Mouse (Mus musculus): ENCODE data around the gene Slco1a4.
"Not testable (repeated sequence)": the region's sequence is repeated elsewhere in the genome, so short reads cannot be mapped to it uniquely, and the experiment has no call there.

Slco1a4 gene

DNA sequence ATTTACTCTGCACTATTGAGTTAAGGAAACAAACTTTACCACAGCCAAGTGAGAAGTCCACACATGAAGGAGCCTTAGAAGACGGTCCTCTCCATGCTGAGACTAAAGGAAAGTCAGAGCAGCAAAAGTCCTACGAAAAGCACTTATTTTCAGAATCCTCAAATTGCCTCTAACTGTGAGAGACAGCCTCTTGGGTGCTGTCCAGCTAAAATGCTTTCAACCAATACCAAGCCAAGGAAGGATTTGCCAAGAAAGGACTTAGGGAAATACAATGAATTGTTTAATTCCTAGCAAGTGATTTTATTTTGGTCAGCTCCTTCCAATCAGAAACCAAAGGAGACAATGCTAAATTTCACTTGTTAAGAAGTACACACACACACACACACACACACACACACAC is at the start of gene Slco1a4:
Gene Slco1a4, minus strand, starts transcription at position 115 of the 400 bp plus-strand sequence.
- no peak for DNase-seq (ENCODE audit: low read depth, low spot score)

DNA sequence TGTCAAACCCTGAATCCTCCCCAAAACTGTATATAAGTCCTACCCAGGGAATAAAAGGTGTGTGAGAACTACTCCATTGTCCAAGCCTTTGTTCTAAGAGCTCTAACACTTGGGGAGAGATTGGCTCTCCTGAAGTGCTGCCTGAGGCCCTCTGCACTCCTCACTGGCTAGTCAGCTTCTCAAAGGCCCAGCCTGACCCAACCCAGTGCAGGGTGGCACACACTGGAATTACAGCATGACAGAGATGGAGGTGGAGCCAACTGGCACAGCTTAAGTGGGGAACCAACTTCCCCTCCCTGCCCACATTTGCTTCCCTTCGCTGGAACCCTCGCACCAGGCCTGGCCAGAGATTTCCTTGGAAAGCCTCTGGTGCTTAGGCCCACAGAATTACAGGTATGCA is 42.2 kb upstream of the Slco1a4 start:
- DNase-seq (ENCODE audit: low read depth, low spot score): no peak

DNA sequence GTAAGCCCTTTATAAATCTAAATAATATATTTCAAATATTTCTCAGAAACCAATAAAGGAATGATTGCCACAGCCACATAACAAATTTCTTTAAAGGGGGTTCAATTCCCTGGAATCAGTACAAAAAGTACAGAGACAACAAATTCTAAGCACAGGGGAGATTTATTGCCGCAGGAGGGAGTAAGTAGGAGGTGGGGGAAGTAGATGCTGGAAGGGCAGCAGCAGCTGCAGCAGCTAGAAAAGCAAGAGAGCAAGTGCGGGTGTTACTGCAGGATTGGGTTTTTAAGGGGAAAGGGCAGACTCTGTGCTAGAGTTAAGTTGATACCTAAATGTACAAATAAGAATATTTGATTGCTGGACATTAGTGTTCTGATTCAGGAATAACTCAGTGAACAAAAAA is 33.7 kb upstream of the Slco1a4 start:
- no peak for DNase-seq (ENCODE audit: low read depth, low spot score)

DNA sequence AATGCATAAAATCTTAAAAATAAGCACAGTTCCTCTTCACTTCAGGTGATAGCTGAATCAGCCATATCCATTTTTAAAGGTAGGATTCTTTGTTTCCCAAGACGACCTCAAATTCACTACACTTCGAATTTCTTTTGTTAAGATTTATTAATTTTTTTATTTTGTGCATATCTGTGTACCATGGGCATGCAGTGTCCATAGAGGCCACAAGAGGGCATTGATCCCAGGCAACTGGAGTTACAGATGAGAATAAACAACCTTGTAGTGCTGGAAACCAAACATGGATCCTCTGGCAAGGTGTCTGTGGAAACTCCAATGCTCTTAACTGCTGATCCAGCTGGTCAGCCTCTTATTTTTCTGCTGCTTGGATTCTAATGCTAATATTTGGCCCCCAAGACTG is 32.2 kb upstream of the Slco1a4 start:
- DNase-seq (ENCODE audit: low read depth, low spot score): peak; percentile 20

DNA sequence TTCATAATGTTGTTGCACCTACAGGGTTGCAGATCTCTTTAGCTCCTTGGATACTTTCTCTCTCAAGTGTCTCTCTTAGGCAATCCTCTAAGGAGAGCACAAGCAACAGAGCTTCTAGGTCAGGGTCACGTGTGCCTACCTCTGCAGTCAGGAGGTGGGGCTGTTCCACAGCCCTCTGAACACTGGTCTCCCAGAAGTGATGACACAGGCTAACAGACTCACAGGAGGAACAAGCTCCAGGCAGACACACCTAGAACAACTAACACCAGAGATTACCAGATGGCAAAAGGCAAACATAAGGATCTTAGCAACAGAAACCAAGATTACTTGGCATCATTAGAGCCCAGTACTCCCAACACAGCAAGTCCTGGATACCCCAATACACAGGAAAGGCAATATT is 26.6 kb upstream of the Slco1a4 start:
- no peak for DNase-seq (ENCODE audit: low read depth, low spot score)

DNA sequence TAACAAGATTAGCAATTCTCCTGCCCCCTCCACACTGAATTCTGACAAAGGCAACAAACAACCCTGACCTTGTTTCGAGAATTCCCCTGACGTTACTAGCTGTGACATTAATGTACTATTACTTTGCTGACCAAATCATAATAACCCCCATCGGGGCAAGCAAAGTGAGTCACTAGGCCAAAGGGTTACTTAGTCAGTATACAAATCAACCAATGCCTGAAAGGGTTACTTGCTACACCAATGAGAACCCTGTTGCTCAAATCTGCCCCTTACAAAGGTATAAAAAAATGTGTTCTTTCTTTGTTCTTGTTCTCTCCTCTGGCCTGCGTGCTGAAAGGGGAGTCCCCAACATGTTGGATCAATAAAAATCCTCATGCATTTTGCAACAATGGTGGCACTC is 19.7 kb upstream of the Slco1a4 start:
- DNase-seq (ENCODE audit: low read depth, low spot score): not testable (repeated sequence)

DNA sequence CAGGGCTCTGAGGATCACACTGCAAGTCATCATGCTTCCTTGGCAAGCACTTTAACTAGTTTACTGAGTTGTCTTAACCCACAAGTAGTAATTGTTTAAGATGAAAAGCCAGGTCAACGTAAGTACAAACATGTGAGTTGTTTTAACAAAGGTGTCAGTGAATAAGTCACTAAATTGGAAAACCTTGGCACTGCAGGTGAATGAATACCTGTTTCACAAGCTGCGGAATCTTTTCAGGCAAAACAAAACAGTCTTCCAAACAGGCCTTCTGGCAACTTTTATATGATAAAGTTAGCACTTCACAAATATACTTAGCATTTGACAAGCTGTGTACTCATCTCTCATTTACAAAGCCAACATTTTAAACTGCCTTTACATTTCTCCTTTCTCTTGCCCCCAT is 15.7 kb upstream of the Slco1a4 start:
- DNase-seq (ENCODE audit: low read depth, low spot score): no peak

DNA sequence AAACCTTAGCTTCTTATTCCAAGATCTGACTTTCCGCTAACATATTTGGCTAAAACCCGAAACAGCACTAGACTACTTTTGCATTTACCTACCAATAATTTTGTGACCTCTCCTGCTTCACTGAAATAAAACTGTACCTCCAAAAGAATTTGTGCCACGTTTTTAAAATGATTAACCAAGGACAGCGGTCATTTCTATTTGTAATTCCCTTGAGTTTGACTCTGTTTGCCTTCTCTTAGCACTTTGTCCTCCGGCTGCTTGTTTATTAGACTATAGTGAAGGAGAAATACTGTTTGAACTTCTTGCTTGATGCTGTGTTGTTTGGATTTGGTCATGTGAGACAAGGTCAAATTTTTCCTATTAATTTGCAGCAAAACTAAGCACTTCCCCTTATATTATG is 12.7 kb upstream of the Slco1a4 start:
- no peak for DNase-seq (ENCODE audit: low read depth, low spot score)

DNA sequence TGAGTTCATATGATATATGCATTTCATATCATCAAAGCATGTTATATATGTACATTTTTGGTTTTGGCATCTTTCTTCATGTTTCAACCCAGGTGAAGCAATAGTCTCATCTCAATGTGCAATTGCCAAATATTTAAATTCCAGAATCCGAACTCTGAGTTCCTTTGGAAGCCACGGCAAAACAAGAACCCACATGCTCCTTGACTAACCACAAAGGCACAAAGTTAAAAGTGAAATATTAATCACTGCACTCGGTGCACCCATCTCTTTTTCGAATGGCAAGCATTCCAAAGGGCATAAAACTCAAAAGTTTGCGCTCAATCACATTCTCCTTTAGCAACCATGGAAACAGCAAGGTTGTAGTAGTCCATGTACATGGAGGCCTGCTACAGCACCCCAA is 10.0 kb upstream of the Slco1a4 start:
- DNase-seq (ENCODE audit: low read depth, low spot score): no peak

DNA sequence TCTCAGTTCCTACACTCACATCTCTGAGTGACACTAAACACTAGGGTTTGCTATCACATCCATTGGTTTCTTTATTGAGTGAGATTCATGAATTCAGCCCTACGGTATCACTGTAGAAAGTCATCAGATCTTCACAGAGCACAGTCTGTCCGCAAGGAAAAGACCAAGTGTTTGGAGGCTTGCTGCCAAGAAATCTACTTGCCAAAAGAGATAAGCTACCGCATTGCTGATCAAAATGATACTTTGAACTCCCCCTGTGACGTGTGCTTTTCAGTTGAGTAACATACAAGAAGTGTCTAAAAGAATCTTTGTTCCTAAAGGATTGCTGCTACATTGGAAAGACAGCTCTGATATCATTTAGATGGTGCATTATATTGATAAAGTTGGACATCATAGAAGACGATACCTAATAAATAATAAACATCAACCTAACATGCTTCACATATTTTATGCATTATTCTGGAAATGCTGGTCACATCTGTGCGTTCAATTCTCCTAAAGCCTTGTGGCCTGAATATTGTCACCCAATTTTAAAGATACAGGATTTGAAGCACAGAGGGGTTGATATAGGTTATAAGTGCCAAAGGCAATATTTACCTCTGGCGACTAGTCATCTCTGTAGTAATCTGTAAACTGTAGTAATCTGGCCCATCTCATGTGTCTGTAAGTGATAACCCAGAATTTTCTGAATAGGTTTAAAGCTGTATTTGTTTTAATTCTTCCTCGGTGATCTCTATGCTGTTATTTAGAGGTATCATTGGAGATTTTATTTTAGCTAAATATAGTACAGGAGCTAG is 1.9 kb upstream of the Slco1a4 start:
- DNase-seq (ENCODE audit: low read depth, low spot score): no peak

DNA sequence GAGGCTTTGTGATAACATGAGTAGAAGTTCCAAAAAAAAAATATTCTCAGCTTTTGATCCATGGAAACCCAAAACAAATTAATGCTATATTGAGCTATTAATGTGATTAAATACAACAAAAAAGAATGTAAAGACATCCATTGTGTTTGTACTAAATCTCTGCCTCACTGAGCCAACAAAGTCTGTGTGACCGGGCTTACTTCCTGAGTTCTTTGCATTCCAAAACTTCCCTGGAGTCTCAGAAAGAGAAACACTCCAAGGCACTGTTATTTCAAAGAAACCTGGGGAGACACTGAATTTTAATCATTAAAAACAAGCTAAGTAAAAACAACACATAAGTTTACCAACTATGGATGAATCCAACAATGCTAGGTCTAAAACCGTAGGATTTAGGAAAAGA is 2.4 kb downstream of the Slco1a4 start:
- no peak for DNase-seq (ENCODE audit: low read depth, low spot score)

DNA sequence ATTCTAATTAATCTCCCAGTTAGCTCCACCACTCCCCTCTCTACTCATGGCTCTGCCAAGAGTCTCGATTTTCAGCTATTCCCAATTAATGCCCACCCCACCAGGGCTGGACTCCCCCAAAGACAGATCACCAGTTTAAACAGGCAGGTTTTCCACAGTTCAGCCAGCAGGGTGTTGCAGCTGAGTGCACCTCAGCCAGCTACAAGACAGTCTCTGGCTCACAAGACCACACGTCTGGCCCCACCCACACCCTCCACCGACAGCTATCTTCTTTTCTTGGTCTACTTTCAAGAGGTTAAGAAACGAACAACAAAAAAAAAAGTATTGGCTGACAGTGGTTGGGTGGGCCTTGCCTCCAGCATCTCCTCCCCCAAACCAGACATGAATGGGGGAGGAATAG is 6.9 kb downstream of the Slco1a4 start:
- peak; percentile 7 for DNase-seq (ENCODE audit: low read depth, low spot score)

DNA sequence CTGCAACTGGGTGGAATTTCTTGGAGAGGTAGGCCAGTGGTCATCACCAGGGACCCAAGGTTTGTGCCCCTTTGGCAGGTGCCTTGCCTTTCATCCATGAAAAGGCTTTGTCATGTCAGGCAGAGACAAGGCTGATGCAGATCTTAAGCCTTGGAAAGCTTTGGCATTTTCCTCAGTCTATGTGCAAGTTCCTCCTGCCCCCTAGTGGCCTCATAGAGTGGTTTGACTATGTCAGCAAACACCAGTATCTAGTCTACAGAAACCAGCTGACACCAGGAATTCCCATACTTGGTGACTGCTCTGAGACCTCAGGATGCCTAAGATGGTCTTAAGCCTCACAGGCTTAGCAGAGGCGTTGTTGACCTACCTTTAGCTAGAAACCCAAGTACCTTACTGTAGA is 58.2 kb downstream of the Slco1a4 start:
- peak; percentile 84 for DNase-seq (ENCODE audit: low read depth, low spot score)

DNA sequence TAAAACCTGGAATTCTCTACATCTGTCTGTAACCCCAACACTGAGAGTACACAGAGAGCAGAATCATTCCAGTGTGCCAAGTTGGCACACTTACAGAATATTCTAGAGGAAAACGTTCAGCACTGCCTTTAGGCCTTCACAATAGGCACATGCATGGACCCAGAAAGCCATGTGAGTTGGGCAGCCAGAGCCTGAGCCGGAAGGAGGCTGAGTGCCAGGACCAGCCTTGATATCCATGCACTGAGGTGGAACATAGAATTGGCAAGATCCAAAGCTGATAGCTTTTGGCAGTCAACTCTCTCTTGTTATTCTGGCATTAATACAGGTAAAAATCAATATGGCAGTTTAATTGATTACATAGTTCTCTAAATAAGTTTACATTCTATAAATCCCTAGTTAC is 81.5 kb downstream of the Slco1a4 start:
- DNase-seq (ENCODE audit: low read depth, low spot score): no peak

DNA sequence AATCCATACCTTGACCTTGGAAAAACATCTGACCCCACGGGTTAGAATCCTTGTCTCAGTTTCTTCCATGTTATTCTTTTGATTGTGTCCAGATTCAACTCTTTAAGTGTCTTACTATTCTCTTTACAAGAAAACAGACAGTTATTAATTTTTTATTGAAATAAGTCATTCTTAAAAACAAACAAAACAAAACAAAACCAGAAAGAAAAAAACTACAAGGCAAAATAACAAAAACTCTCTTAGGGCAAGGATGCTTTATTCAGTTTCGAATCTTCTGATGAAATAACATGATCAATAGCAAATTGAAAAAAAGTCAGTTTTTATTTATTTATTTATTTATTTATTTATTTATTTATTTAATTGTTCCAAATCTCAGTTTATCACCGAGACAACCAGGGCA is 82.3 kb downstream of the Slco1a4 start, which contains the start of gene Gm5724:
Gene Gm5724, minus strand, starts transcription at position 101 of the 400 bp plus-strand sequence.
- DNase-seq (ENCODE audit: low read depth, low spot score): no peak
